Mouse (Mus musculus) E14TG2a.4 (cell line): Measurements from ENCODE around the gene 7420426K07Rik.

ENCODE experiments used
- CTCF ChIP-seq: conservative IDR thresholded peaks from 2 replicates; pipeline ENCODE4 v1.5.1; 2014; ENCODE audit warnings: low read length
- NANOG ChIP-seq: IDR thresholded peaks from 2 replicates; pipeline ENCODE4 v1.6.1; 2014; ENCODE audit warnings: borderline replicate concordance, low read length, mixed read lengths
- POU5F1 ChIP-seq: IDR thresholded peaks from 2 replicates; pipeline ENCODE4 v1.6.1; 2014; ENCODE audit warnings: low read length, borderline replicate concordance

GRCm38 (mm10) chr9:98923119-98923518, 20.2 kb downstream of the 7420426K07Rik start:
- TF ChIP-seq CTCF (no peak), POU5F1 (no peak), NANOG (no peak)
